Mouse (Mus musculus) heart, postnatal 0 days (tissue): ENCODE measurements around the gene Rps5.

ENCODE experiments used
- CTCF ChIP-seq: IDR thresholded peaks from 2 replicates; pipeline ENCODE4 v1.5.1; 2016; ENCODE audit warnings: antibody characterized with exemption, control low read depth, low read depth
- EP300 ChIP-seq: IDR thresholded peaks from 2 replicates; pipeline ENCODE4 v1.6.1; 2016; ENCODE audit warnings: antibody characterized with exemption, low read depth

DNA sequence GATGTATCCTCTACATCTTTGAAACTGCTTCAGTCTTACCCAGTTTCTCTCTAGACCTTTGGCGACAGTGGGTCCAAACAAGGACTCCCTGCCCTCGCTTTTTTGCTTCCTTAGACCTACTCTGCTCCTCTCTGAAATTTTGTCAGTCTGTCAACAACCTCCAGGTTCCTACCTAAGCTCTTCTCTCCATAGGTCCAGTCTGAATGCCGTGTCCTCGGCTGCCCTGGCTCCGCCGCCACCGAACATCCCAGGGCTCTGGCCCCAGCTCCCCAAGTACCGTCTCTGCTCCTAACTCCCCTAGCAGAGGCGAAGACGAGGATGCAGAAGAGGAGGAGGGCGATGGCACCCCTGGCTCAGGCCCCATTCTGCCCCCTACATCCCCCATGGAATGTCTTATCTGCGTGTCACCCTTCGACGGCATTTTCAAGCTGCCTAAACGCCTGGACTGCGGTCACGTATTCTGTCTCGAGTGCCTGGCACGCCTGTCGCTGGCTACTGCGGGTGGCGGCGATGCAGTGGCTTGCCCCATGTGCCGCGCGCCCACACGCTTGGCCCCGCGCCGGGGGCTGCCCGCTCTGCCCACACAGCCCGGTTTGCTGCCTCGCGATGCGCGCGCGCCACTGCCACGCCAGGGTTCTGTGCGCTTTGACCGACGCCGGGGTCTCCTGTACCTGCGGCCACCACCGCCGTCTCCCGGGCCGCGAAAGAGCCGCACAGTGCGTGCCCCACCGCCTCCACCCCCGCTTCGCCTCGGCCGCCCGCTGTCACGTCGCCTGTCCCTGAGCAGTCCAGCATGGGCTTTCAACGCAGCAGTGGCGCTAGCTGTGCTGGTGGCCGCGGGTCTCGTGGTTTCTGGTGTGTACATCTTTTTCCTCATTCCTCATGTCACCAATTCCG, 5.9 kb downstream of the Rps5 start:
- no peak for TF ChIP-seq CTCF
- no peak for TF ChIP-seq EP300
